17 mouse cellular contexts compared by ENCODE assay signal in the genomic region with DNA sequence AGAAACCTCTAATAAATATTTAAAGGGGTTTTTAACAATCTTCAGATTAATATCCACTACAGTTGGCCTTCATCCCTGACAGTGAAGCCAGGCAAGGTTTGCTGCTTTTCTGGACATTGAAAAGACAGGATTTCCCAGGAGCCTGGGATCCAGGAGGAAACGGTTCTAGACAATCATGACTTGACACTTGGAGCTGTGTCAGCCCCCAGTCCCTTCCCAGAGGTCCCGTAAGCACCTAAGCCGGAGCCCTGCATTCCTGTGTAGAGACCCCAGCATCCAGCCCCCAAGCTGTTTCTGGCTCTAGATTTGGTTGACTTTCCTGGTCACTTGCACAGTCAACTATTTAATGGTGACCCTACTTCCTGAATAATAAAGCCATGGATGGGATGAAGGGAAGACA. TPM values are rescaled to one million over a fixed set of nuclear protein-coding genes. Genes with fewer than 3 reads are reported as not detected.
"Had no signal": no experiment of that assay in that cellular context is flagged by ENCODE, and none has a peak within 500 bp of the region (broad histone marks: within the 10 kb centered on the region; RNA-seq: fewer than 3 reads in every experiment).

No protein-coding gene starts in this region.

- H3K27ac ChIP-seq: neural tube, embryonic 13.5 days; neural tube, embryonic 15.5 days; stomach, embryonic 15.5 days; stomach, postnatal 0 days had no signal

- DNase-seq: retina, postnatal 1 day; right cerebral cortex, adult 18-20 months; right cerebral cortex, postnatal 14 days; right cerebral cortex, postnatal 25 days; right cerebral cortex, postnatal 4 days; spleen, adult 18-20 months; thymus, adult 18-20 months; thymus, adult 2 months; thymus, postnatal 14 days; thymus, postnatal 25 days; thymus, postnatal 36 days; thymus, postnatal 4 days had no signal

- H3K4me3 ChIP-seq: neural tube, embryonic 13.5 days; neural tube, embryonic 15.5 days; stomach, embryonic 15.5 days had no signal

- H3K36me3 ChIP-seq: stomach, embryonic 15.5 days had no signal

- H3K9ac ChIP-seq: neural tube, embryonic 13.5 days; neural tube, embryonic 15.5 days; stomach, embryonic 15.5 days had no signal

RNA-seq across cellular contexts. Expression of gene Tnxb, which starts 11.7 kb away (rescaled TPM):
- total RNA-seq: neutrophil, adult 5-6 weeks had no signal

RNA-seq across cellular contexts. Expression of gene Prrt1, which starts 29.3 kb away (rescaled TPM):
- total RNA-seq: neutrophil, adult 5-6 weeks had no signal
